Mouse (Mus musculus) limb, embryonic 10.5 days (tissue): ENCODE results near the gene Sult2a5. TPM values are rescaled to one million over a fixed set of nuclear protein-coding genes. Genes with fewer than 3 reads are reported as not detected.

Experiments used
- DNase-seq: peaks from one replicate; pipeline ENCODE4 v3.0.0-alpha.2; 2017; ENCODE audit warnings: low spot score
- H3K27ac ChIP-seq: fragments of 300-500 bp; sonication (generic); 2 replicates; pipeline ENCODE4 v1.5.1; 2016; ENCODE audit warnings: mild to moderate bottlenecking
- H3K27me3 ChIP-seq: fragments of 300-500 bp; sonication (generic); 2 replicates; pipeline ENCODE4 v1.6.1; 2016; ENCODE audit warnings: low read depth, mild to moderate bottlenecking; ENCODE audit not compliant: poor library complexity, severe bottlenecking
- H3K36me3 ChIP-seq: fragments of 300-500 bp; sonication (generic); 2 replicates; pipeline ENCODE4 v1.6.1; 2016; ENCODE audit warnings: mild to moderate bottlenecking, moderate library complexity
- H3K4me1 ChIP-seq: fragments of 300-500 bp; sonication (generic); 2 replicates; pipeline ENCODE4 v1.6.1; 2016
- H3K4me3 ChIP-seq: fragments of 300-500 bp; sonication (generic); 2 replicates; pipeline ENCODE4 v1.5.1; 2016; ENCODE audit warnings: mild to moderate bottlenecking, moderate library complexity
- H3K9me3 ChIP-seq: fragments of 300-500 bp; sonication (generic); replicated peaks from 2 replicates; pipeline ENCODE4 v1.6.1; 2016; ENCODE audit warnings: mild to moderate bottlenecking
- polyA plus RNA-seq: library from polyadenylated mRNA; unstranded; fragments of >200 nt; fragmentation: Nextera tagmentation; extraction: Ambion mirVana; gene quantifications from 2 replicates; pipeline ENCODE4 v1.2.1, GENCODE M21; 2016

Sult2a5 gene
- not detected in 2 replicates for polyA plus RNA-seq

DNA sequence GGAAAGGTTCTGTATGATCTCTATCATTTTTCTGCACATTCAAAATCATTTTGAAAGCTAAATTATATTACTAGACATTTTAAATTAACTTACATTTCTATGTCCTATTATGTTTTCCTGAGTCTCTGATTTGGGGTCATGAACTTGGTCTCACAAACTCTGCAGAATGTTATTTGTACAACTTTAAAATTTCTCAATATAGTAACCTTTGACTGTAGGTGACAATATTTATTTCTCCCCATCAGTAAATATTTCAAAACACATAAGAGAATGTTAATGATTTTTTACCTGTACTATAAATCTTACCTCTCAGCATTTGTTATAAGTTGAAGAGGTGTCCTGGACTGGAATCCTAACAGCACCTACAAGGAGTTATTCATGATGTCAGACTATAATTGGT is at the start of gene Sult2a5:
Gene Sult2a5, plus strand, starts transcription at position 301 of the 400 bp plus-strand sequence.
- DNase-seq: no peak
- no peaks in the 10 kb centered on the region for H3K9me3 ChIP-seq
- no peak within 1 kb of the TSS for H3K4me3 ChIP-seq
- no peaks in the 10 kb centered on the region for H3K36me3 ChIP-seq
- no peaks in the 10 kb centered on the region for H3K4me1 ChIP-seq
- H3K27me3 ChIP-seq: no peaks in the 10 kb centered on the region
- no peak within 1 kb of the TSS for H3K27ac ChIP-seq

Other genes with a start within 250 kb of the Sult2a5 start
- 0.15 TPM in 1 of 2 replicates, not detected in the other for gene Cabp5, start 225.8 kb upstream of the Sult2a5 start, polyA plus RNA-seq
- not detected in 2 replicates for gene Bsph1, start 173.1 kb upstream of the Sult2a5 start, polyA plus RNA-seq
- gene Bsph2, start 52.9 kb upstream of the Sult2a5 start, polyA plus RNA-seq: not detected in 2 replicates
- gene Sult2a2, start 109.5 kb downstream of the Sult2a5 start, polyA plus RNA-seq: not detected in 2 replicates
- gene Sult2a1, start 213.4 kb downstream of the Sult2a5 start, polyA plus RNA-seq: not detected in 2 replicates